Mouse (Mus musculus) embryonic facial prominence, embryonic 11.5 days (tissue): ENCODE measurements around the gene A630095N17Rik. TPM values are rescaled to one million over a fixed set of nuclear protein-coding genes. Genes with fewer than 3 reads are reported as not detected.
A peak's percentile ranks its signal among the peaks of the same experiment; 100 is the strongest.

Experiments
- ATAC-seq: fragments of 200-750 bp; cut with Nextera tagmentation; replicated peaks from 2 replicates; pipeline ENCODE4 v1.8.0; 2017; ENCODE audit warnings: low read depth; ENCODE audit not compliant: insufficient number of reproducible peaks, low FRiP score, low TSS enrichment
- DNase-seq: peaks from one replicate; pipeline ENCODE4 v3.0.0-alpha.2; 2015; ENCODE audit warnings: low spot score
- H3K27ac ChIP-seq: fragments of 300-500 bp; sonication (generic); replicated peaks from 2 replicates; pipeline ENCODE4 v1.5.1; 2014; ENCODE audit warnings: mild to moderate bottlenecking, low read depth, low read length, control low read depth
- H3K27me3 ChIP-seq: fragments of 300-500 bp; sonication (generic); 2 replicates; pipeline ENCODE4 v1.6.1; 2014; ENCODE audit warnings: mild to moderate bottlenecking, low read length, moderate library complexity, mixed read lengths; ENCODE audit not compliant: control insufficient read depth, insufficient read depth
- H3K36me3 ChIP-seq: fragments of 300-500 bp; sonication (generic); replicated peaks from 2 replicates; pipeline ENCODE4 v1.6.1; 2014; ENCODE audit warnings: low read depth, mild to moderate bottlenecking, low read length, moderate library complexity, mixed read lengths; ENCODE audit not compliant: control insufficient read depth, insufficient read depth
- H3K4me1 ChIP-seq: fragments of 300-500 bp; sonication (generic); 2 replicates; pipeline ENCODE4 v1.6.1; 2014; ENCODE audit warnings: low read length, mixed read lengths; ENCODE audit not compliant: control insufficient read depth, insufficient read depth
- H3K4me2 ChIP-seq: fragments of 300-500 bp; sonication (generic); 2 replicates; pipeline ENCODE4 v1.6.1; 2014; ENCODE audit warnings: low read depth, mild to moderate bottlenecking, control low read depth, low read length, moderate library complexity
- H3K4me3 ChIP-seq: fragments of 300-500 bp; sonication (generic); 2 replicates; pipeline ENCODE4 v1.5.1; 2014; ENCODE audit warnings: low read depth, low read length, control low read depth
- H3K9ac ChIP-seq: fragments of 300-500 bp; sonication (generic); replicated peaks from 2 replicates; pipeline ENCODE4 v1.6.1; 2014; ENCODE audit warnings: mild to moderate bottlenecking, control low read depth, low read length
- H3K9me3 ChIP-seq: fragments of 300-500 bp; sonication (generic); replicated peaks from 2 replicates; pipeline ENCODE4 v1.6.1; 2016; ENCODE audit warnings: mild to moderate bottlenecking, low read length, inconsistent platforms, mixed read lengths; ENCODE audit not compliant: control insufficient read depth
- WGBS: fragments of 180-500 bp; shearing (Covaris S2); extraction: QIAGEN DNeasy Blood & Tissue Kit; methylation state at CpG from one replicate; pipeline ENCODE4 v1.1.7; 2014; 5-methylcytosine and 5-hydroxymethylcytosine counted together
- polyA plus RNA-seq: library from polyadenylated mRNA; unstranded; fragments of >200 nt; fragmentation: Nextera tagmentation; extraction: Ambion mirVana; gene quantifications from 2 replicates; pipeline ENCODE4 v1.2.1, GENCODE M21; 2014

The A630095N17Rik gene
- polyA plus RNA-seq, 1 experiment from 2014 or later, result not detected

DNA sequence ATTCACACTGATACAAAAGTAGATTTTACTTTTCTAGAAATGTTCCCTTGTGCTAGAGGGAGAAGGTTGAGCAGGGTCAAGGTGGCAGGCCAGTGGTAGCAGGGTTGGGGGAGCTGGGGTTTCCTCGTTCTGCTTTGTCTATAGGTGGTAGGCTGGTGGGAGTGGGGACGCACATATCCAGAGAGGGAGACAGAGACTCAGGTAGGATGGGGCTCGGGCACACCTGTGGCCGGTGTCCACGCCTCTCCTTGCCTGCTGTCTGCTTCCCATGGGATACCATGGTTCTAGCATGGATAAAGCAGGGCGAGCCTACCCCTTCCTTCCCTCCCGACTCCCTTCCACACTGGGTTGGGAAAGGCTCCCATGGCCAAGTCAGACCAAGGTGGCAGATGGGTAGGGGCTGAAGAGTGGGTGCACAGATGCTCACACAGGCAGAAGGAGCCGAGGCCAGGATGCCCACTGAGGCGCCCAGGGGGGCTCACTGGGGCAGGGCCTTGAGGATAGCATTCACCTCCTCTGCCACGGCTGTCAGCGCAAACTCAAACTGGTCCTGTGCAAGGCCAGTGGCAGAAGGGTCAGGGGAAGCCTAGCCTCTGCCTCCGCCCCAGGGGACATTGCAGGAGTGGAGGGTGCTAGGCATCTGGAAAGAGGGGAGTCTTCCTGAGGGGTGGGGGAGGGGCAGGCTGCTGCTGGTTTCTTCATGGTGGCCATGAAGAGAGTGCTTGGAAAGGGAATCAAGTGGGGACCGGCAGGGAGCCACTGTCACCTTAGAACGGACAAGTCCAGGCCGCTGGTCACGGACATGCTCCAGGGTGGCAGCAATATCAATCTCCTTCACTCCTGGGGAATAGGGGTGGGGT lies 15.4 kb upstream of the A630095N17Rik start:
- Histone ChIP-seq H3K9me3 (no peaks in the 10 kb centered on the region), H3K4me2 (no peak overlapping the region), H3K4me1 (no peaks in the 10 kb centered on the region), H3K27me3 (no peaks in the 10 kb centered on the region), H3K4me3 (no peak overlapping the region), H3K36me3 (no peaks in the 10 kb centered on the region), H3K9ac (no peak overlapping the region; the same call in 1 of the 2 replicates), H3K27ac (no peak overlapping the region)
- DNase-seq (no peak), ATAC-seq (no peak)
- 73% methylated on average over 16 of the region's 16 CpGs for WGBS

DNA sequence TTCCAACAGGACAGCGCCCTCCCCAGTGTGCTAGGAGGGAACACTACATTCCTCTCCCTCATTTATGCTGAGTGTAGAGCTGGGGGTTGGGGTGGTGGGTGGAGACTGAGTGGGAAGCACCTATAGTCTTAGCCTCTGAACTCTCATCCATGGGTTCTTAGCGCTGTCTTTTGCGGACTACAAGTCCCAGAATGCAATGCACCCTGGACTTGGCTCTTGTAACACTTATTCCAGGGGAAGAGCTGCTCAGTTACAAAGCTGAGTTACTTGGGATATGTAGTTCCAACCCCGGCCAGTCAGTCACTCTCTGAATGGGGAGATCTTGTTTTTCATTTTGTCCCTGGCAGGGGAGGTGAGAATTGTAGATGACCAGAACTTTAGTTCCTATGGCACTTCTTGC lies 12.9 kb upstream of the A630095N17Rik start:
- Histone ChIP-seq H3K27ac (no peak overlapping the region), H3K4me1 (no peaks in the 10 kb centered on the region), H3K4me2 (no peak overlapping the region), H3K27me3 (no peaks in the 10 kb centered on the region), H3K4me3 (no peak overlapping the region), H3K9me3 (no peaks in the 10 kb centered on the region), H3K9ac (no peak overlapping the region), H3K36me3 (no peaks in the 10 kb centered on the region)
- peak; percentile 68 for DNase-seq
- ATAC-seq, result no peak
- WGBS, result 11% methylated on average over 4 of the region's 4 CpGs

DNA sequence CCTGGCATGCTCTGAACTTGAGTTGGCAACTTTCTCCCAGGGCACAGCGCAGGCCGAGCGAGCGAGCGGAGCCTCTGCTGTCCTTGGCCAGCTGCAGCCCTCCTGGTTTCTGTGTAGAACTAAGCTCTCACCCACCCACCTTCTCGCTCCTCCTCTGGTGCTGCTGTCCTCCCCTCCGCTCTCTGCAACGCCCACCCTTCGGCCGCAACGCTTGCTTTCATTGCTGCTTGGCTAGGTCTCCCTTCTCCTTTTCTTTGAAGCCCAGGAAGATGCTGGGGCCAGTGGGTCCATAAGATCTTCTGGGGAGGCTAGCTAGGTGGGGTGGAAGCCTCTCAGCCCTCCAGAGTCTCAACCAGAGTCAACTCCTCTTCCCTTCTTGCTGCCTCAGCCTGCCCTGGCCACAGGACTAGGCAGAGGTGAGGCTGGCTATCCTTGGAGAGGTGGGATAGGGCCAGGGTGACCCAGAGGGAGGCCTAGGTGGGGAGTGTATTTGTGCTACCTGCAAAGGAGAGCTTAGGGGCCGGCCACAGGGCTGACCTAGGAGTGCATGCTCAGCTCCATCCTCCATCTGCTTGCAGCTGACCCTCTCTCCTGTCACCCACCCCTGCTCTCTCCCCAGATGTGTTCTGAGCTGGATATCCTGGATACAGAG lies 12.4 kb upstream of the A630095N17Rik start:
- Histone ChIP-seq H3K36me3 (no peaks in the 10 kb centered on the region), H3K4me1 (no peaks in the 10 kb centered on the region), H3K9ac (no peak overlapping the region), H3K4me3 (no peak overlapping the region), H3K27ac (no peak overlapping the region), H3K9me3 (no peaks in the 10 kb centered on the region), H3K4me2 (no peak overlapping the region), H3K27me3 (no peaks in the 10 kb centered on the region)
- DNase-seq, result no peak
- ATAC-seq, result no peak
- 83% methylated on average over 12 of the region's 12 CpGs for WGBS

DNA sequence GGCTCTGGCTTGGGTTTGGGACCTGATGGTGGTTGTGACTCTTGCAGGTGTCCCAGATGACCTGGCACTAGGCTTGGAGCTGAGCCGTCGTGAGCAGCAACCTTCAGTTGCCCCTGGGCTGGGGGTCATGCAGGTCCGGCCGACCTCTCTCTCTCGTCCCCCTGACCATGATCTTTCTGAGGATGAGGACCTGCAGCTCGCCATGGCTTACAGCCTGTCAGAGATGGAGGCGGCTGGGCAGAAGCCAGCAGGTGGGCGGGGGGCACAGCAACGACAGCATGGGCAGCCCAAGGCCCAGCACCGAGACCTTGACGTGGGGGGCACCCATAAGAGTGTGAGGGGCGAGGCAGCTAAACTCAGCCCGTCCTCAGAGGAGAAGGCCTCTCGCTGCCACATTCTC lies 11.5 kb upstream of the A630095N17Rik start:
- Histone ChIP-seq H3K9me3 (no peaks in the 10 kb centered on the region), H3K9ac (no peak overlapping the region), H3K4me3 (no peak overlapping the region), H3K4me1 (no peaks in the 10 kb centered on the region), H3K4me2 (no peak overlapping the region), H3K36me3 (no peaks in the 10 kb centered on the region), H3K27ac (no peak overlapping the region), H3K27me3 (no peaks in the 10 kb centered on the region)
- WGBS, result 90% methylated on average over 14 of the region's 14 CpGs
- ATAC-seq (no peak), DNase-seq (no peak)

DNA sequence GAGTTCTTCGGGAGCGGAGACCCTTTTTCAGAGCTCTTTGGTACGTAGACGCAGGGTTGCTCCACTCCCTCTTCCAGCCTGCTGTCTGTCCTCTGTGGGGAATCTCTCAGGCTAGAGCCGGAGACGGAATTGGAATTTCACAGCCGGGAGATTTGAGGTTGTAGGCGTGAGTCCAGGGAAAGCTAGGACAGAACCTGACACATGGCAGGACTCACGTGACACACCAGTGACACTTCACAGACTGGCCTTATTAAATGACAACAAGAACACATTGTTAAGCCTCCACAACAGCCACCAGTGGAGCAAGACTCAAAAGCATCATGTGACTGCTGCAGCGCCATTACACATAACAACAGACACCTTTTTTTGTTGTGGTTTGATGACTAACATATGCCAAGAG lies 7.7 kb upstream of the A630095N17Rik start:
- 87% methylated on average over 10 of the region's 10 CpGs for WGBS

DNA sequence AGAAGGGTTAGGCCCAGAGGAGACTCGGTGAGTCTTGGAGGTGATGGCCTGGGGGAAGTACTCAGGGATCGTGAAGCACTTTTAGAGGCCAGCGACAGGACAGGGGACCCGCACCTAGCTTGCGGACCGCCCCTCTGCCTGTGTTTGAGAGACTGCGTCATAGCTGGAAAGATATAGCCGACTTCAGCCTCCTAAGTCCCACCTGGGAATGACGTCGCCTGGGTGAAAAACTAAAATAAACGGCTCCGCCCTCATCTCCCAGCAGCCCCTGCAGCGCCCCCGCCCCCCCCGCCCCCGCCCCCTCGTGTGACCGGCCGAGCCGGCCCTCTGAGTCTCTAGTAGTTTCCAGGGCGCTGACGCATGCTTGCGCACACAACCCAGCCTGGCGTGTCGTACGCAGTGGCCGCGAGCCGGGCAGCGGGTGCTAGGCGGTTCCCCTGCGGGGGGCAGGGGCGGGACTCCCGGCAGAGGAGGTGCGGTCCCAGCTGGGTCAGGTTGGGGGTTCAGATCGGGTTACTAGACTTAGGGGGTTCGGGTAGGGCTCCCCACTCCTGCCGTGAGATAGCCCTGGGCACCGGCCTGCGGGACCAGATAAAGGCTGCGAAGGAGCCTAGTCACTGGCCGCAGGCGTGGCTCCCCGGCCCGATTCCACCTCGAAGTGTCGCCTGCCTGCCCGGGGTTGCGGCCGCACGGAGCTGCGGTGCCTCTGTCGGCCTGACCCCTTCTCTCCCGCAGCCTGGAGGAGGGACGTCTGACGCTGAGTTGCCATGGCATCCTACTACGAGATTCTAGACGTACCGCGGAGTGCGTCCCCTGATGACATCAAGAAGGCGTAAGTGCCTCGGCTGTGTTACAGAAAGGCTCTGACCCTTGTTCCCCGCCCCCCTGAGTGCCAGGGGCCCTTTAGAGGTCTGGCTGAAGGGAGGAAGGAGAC lies 4.5 kb upstream of the A630095N17Rik start, which contains the start of gene Dnajb2:
Gene Dnajb2 (plus strand): TSS at position 290 of the 934 bp plus-strand sequence.
- under 1% methylated on average over 64 of the region's 64 CpGs for WGBS
- Histone ChIP-seq H3K27me3 (no peaks in the 10 kb centered on the region), H3K9ac (peak within 1 kb of the TSS; percentile 78), H3K4me3 (peak within 1 kb of the TSS; percentile 68), H3K27ac (peak within 1 kb of the TSS; percentile 70), H3K9me3 (no peaks in the 10 kb centered on the region), H3K4me1 (0 out of 2 replicates have a peak, but pooled peaks cover 2% of the 10 kb centered on the region), H3K4me2 (peak within 1 kb of the TSS; percentile 93), H3K36me3 (no peaks in the 10 kb centered on the region)
- peak; percentile 91 for ATAC-seq
- DNase-seq, result peak; percentile 83

More for the DNA sequence above, 7.7 kb upstream of the A630095N17Rik start:
- Histone ChIP-seq H3K27me3 (no peaks in the 10 kb centered on the region), H3K27ac (no peak overlapping the region), H3K4me1 (0 out of 2 replicates have a peak, but pooled peaks cover 2% of the 10 kb centered on the region), H3K4me3 (no peak overlapping the region), H3K4me2 (no peak overlapping the region), H3K9ac (no peak overlapping the region), H3K36me3 (no peaks in the 10 kb centered on the region), H3K9me3 (no peaks in the 10 kb centered on the region)
- no peak for DNase-seq
- ATAC-seq, result no peak

DNA sequence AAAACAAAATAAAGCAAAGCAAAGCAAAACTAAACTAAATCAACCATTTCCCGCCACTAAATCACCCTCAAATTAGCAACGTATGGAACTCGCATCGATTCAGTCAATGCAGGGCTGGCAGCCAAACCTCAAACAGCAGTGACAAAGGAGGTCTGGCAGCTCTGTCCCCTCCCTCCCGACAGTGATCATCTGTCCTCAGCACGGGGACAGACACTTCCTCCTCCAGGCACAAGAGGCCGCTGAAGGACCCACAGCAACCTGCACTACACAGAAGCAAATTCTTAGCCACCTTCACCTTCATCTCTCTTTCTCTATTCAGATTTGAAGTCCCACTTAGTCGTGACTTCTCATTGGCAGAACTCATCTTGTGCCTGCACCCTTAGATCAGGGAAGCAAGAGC lies 2.7 kb upstream of the A630095N17Rik start:
- Histone ChIP-seq H3K27me3 (no peaks in the 10 kb centered on the region), H3K9ac (no peak overlapping the region), H3K36me3 (no peaks in the 10 kb centered on the region), H3K27ac (no peak overlapping the region), H3K4me1 (0 out of 2 replicates have a peak, but pooled peaks cover 2% of the 10 kb centered on the region), H3K4me2 (no peak overlapping the region), H3K4me3 (no peak overlapping the region), H3K9me3 (no peaks in the 10 kb centered on the region)
- DNase-seq, result peak; percentile 58
- no peak for ATAC-seq
- WGBS, result under 1% methylated on average over 8 of the region's 8 CpGs
